Mouse (Mus musculus) retina, postnatal 1 day (tissue): Measurements from ENCODE around the gene Prss34.

ENCODE experiments used
- DNase-seq: peaks from one replicate; pipeline ENCODE4 v3.0.0-alpha.2; 2012

Gene Prss34

GRCm38 (mm10) chr17:25320819-25321218 is 22.6 kb downstream of the Prss34 start:
- DNase-seq, result no peak

- DNase-seq, result no peak
These were observed 24.7 kb downstream of the Prss34 start for GRCm38 (mm10) chr17:25322930-25323329.

GRCm38 (mm10) chr17:25332321-25332720 is 34.1 kb downstream of the Prss34 start:
- DNase-seq, result no peak

GRCm38 (mm10) chr17:25333943-25334342 is 35.7 kb downstream of the Prss34 start:
- DNase-seq, result peak; percentile 82

- DNase-seq, result no peak
These were observed 40.0 kb downstream of the Prss34 start for GRCm38 (mm10) chr17:25338218-25338617.

GRCm38 (mm10) chr17:25340003-25340402 is 41.8 kb downstream of the Prss34 start:
- DNase-seq, result no peak

GRCm38 (mm10) chr17:25341490-25341889 is 43.3 kb downstream of the Prss34 start:
- no peak for DNase-seq

- no peak for DNase-seq
These were observed 47.3 kb downstream of the Prss34 start, which contains the start of gene Tpsab1 for GRCm38 (mm10) chr17:25345462-25345861. Gene Tpsab1 (minus strand): TSS chr17:25345562.
